9 mouse cellular contexts compared by ENCODE assay signal in genomic region chr9:27289543-27290308, GRCm38 (mm10). TPM values are rescaled to one million over a fixed set of nuclear protein-coding genes. Genes with fewer than 3 reads are reported as not detected.
A peak's percentile ranks its signal among the peaks of the same experiment; 100 is the strongest.
DNase-seq lines count a peak whose midpoint lies in the region; ATAC-seq lines count a peak whose summit lies in the region.
"Had no signal": no experiment of that assay in that cellular context is flagged by ENCODE, and none has a peak within 500 bp of the region (broad histone marks: within the 10 kb centered on the region; RNA-seq: fewer than 3 reads in every experiment).

No protein-coding gene starts in this region.

- no peak for DNase-seq in limb, embryonic 10.5 days (ENCODE audit: low spot score)
- DNase-seq in forebrain, embryonic 14.5 days (ENCODE audit: low spot score): peak; percentile 67
- peak; percentile 66 for DNase-seq in hindbrain, embryonic 14.5 days (ENCODE audit: low spot score)
- no peak for DNase-seq in left cerebral cortex, adult 18-20 months (ENCODE audit: low spot score in 2 of 2)
- no peak for DNase-seq in gastrocnemius, postnatal 4 days (ENCODE audit: low spot score in 2 of 2)
- DNase-seq in layer of hippocampus, postnatal 36 days: no peak

- peak overlapping the region; percentile 6; the same call in 1 of the 2 replicates for H3K27ac ChIP-seq in limb, embryonic 13.5 days
- no peak overlapping the region for H3K27ac ChIP-seq in limb, embryonic 10.5 days
- H3K27ac ChIP-seq in forebrain, embryonic 14.5 days (ENCODE audit: low read depth, low read length): no peak overlapping the region
- no peak overlapping the region for H3K27ac ChIP-seq in hindbrain, embryonic 14.5 days
- H3K27ac ChIP-seq in neural tube, embryonic 13.5 days (replicated peaks): peak overlapping the region; percentile 59

- H3K9me3 ChIP-seq in limb, embryonic 13.5 days: no peaks in the 10 kb centered on the region
- H3K9me3 ChIP-seq in limb, embryonic 10.5 days (replicated peaks): no peaks in the 10 kb centered on the region
- no peaks in the 10 kb centered on the region for H3K9me3 ChIP-seq in forebrain, embryonic 14.5 days (replicated peaks; ENCODE audit: control insufficient read depth, low read length)
- H3K9me3 ChIP-seq in hindbrain, embryonic 14.5 days (ENCODE audit: control insufficient read depth, low read length): no peaks in the 10 kb centered on the region
- H3K9me3 ChIP-seq in neural tube, embryonic 13.5 days: no peaks in the 10 kb centered on the region

- H3K9ac ChIP-seq in limb, embryonic 13.5 days: no peak overlapping the region
- H3K9ac ChIP-seq in forebrain, embryonic 14.5 days (ENCODE audit: low read length): no peak overlapping the region
- H3K9ac ChIP-seq in hindbrain, embryonic 14.5 days: no peak overlapping the region
- no peak overlapping the region for H3K9ac ChIP-seq in neural tube, embryonic 13.5 days

- H3K4me2 ChIP-seq in limb, embryonic 13.5 days (replicated peaks): 0 out of 2 replicates have a peak overlapping the region, but pooled peaks have one; percentile 9
- H3K4me2 ChIP-seq in forebrain, embryonic 14.5 days (ENCODE audit: low read length): no peak overlapping the region
- no peak overlapping the region for H3K4me2 ChIP-seq in hindbrain, embryonic 14.5 days (replicated peaks)
- H3K4me2 ChIP-seq in neural tube, embryonic 13.5 days: 0 out of 2 replicates have a peak overlapping the region, but pooled peaks have one; percentile 13

- H3K4me1 ChIP-seq in limb, embryonic 13.5 days: peaks cover 29% of the 10 kb centered on the region
- H3K4me1 ChIP-seq in limb, embryonic 10.5 days: no peaks in the 10 kb centered on the region
- peaks cover 16% of the 10 kb centered on the region for H3K4me1 ChIP-seq in forebrain, embryonic 14.5 days (ENCODE audit: control insufficient read depth, insufficient read depth, low read length)
- peaks cover 20% of the 10 kb centered on the region; the same call in 1 of the 2 replicates for H3K4me1 ChIP-seq in hindbrain, embryonic 14.5 days (replicated peaks; ENCODE audit: control insufficient read depth, insufficient read depth, low read length)
- peaks cover 32% of the 10 kb centered on the region for H3K4me1 ChIP-seq in neural tube, embryonic 13.5 days (replicated peaks)

- peaks cover 16% of the 10 kb centered on the region for H3K27me3 ChIP-seq in limb, embryonic 13.5 days
- H3K27me3 ChIP-seq in limb, embryonic 10.5 days (ENCODE audit: low read depth, poor library complexity, severe bottlenecking): 0 out of 2 replicates have a peak, but pooled peaks cover 5% of the 10 kb centered on the region
- no peaks in the 10 kb centered on the region; the same call in 1 of the 2 replicates for H3K27me3 ChIP-seq in forebrain, embryonic 14.5 days (replicated peaks; ENCODE audit: control insufficient read depth, insufficient read depth, low read length)
- 0 out of 2 replicates have a peak, but pooled peaks cover 4% of the 10 kb centered on the region for H3K27me3 ChIP-seq in hindbrain, embryonic 14.5 days (ENCODE audit: control insufficient read depth, insufficient read depth, low read length)
- H3K27me3 ChIP-seq in neural tube, embryonic 13.5 days: peaks cover 64% of the 10 kb centered on the region

- ATAC-seq in limb, embryonic 13.5 days (ENCODE audit: low FRiP score, low read depth): peak; percentile 22; the same call in 1 of the 2 replicates
- peak; percentile 51; the same call in 1 of the 2 replicates for ATAC-seq in forebrain, embryonic 14.5 days
- peak; percentile 76 for ATAC-seq in hindbrain, embryonic 14.5 days (ENCODE audit: low FRiP score)
- ATAC-seq in neural tube, embryonic 13.5 days (ENCODE audit: low read depth): peak; percentile 85

- H3K4me3 ChIP-seq in limb, embryonic 13.5 days: no peak overlapping the region
- no peak overlapping the region for H3K4me3 ChIP-seq in limb, embryonic 10.5 days
- H3K4me3 ChIP-seq in forebrain, embryonic 14.5 days (ENCODE audit: low read depth, low read length): no peak overlapping the region
- no peak overlapping the region for H3K4me3 ChIP-seq in hindbrain, embryonic 14.5 days (replicated peaks; ENCODE audit: low read length)
- no peak overlapping the region for H3K4me3 ChIP-seq in neural tube, embryonic 13.5 days

- WGBS in limb, embryonic 13.5 days: 46% methylated on average over 7 of the region's 7 CpGs
- 73% methylated on average over 7 of the region's 7 CpGs for WGBS in limb, embryonic 10.5 days
- 13% methylated on average over 7 of the region's 7 CpGs for WGBS in forebrain, embryonic 14.5 days
- WGBS in hindbrain, embryonic 14.5 days: 25% methylated on average over 6 of the region's 7 CpGs
- 23% methylated on average over 6 of the region's 7 CpGs for WGBS in neural tube, embryonic 13.5 days

- H3K36me3 ChIP-seq in limb, embryonic 13.5 days: no peaks in the 10 kb centered on the region
- no peaks in the 10 kb centered on the region for H3K36me3 ChIP-seq in limb, embryonic 10.5 days
- no peaks in the 10 kb centered on the region for H3K36me3 ChIP-seq in forebrain, embryonic 14.5 days (ENCODE audit: control insufficient read depth, insufficient read depth, low read length)
- no peaks in the 10 kb centered on the region for H3K36me3 ChIP-seq in hindbrain, embryonic 14.5 days (replicated peaks; ENCODE audit: control insufficient read depth, insufficient read depth)
- H3K36me3 ChIP-seq in neural tube, embryonic 13.5 days: no peaks in the 10 kb centered on the region

RNA-seq across cellular contexts. Expression of gene Igsf9b, which starts 9.3 kb away (rescaled TPM):
- polyA plus RNA-seq in limb, embryonic 13.5 days (2015; fragmentation: Nextera tagmentation; extraction: Ambion mirVana): 3.6 and 3.7 TPM in 2 replicates
- polyA plus RNA-seq in limb, embryonic 10.5 days (2016; fragmentation: Nextera tagmentation; extraction: Ambion mirVana): 3.3 and 3.4 TPM in 2 replicates
- polyA plus RNA-seq in forebrain, embryonic 14.5 days (2014; fragmentation: Nextera tagmentation; extraction: Ambion mirVana): 5.1 and 7.5 TPM in 2 replicates
- 17.1 and 20.6 TPM in 2 replicates for polyA plus RNA-seq in hindbrain, embryonic 14.5 days (2014; fragmentation: Nextera tagmentation; extraction: Ambion mirVana)
- polyA plus RNA-seq in neural tube, embryonic 13.5 days (2015; fragmentation: Nextera tagmentation; extraction: Ambion mirVana): 12.6 and 14.3 TPM in 2 replicates
- total RNA-seq in left cerebral cortex, adult 18-20 months (2021): 10 to 100 TPM; 64.8 to 67.9 TPM
- total RNA-seq in gastrocnemius, postnatal 4 days (2021): 1 to 10 TPM; 7.1 to 8.3 TPM
- 10 to 100 TPM; 25.7 to 29.2 TPM for total RNA-seq in layer of hippocampus, postnatal 36 days (2021)
- polyA plus RNA-seq: liver, adult 2 months had no signal

Comparison
In these comparisons a context has a peak if more than half of its experiments do, and no peak if none do; other contexts are left out.
1. H3K27ac ChIP-seq: peak in limb, embryonic 13.5 days (single experiment) and neural tube, embryonic 13.5 days (single experiment); none in limb, embryonic 10.5 days (single experiment), forebrain, embryonic 14.5 days (single experiment) and hindbrain, embryonic 14.5 days (single experiment).
2. ATAC-seq: peak in every context shown above with its lines; median percentile 85 in neural tube, embryonic 13.5 days; 76 in hindbrain, embryonic 14.5 days; 51 in forebrain, embryonic 14.5 days; 22 in limb, embryonic 13.5 days.
3. H3K4me2 ChIP-seq: peak in limb, embryonic 13.5 days (single experiment) and neural tube, embryonic 13.5 days (single experiment); none in forebrain, embryonic 14.5 days (single experiment) and hindbrain, embryonic 14.5 days (single experiment).
4. DNase-seq: peak in forebrain, embryonic 14.5 days (single experiment) and hindbrain, embryonic 14.5 days (single experiment); none in limb, embryonic 10.5 days (single experiment), left cerebral cortex, adult 18-20 months (0 of 2), gastrocnemius, postnatal 4 days (0 of 2) and layer of hippocampus, postnatal 36 days (0 of 2).